Mouse (Mus musculus): ENCODE results near the gene Eif4b. TPM values are rescaled to one million over a fixed set of nuclear protein-coding genes. Genes with fewer than 3 reads are reported as not detected.
"Not testable (repeated sequence)": the region's sequence is repeated elsewhere in the genome, so short reads cannot be mapped to it uniquely, and the experiment has no call there.

Eif4b gene
- polyA plus RNA-seq, 1 experiment, result 100 TPM

GRCm38 (mm10) chr15:102074070-102074731 is 628 bp downstream of the Eif4b start:
- TF ChIP-seq POLR2A (IDR thresholded peaks at IDR 0.05; ENCODE audit: extremely low read depth, insufficient read depth, low read length) (no peak), CTCF (IDR thresholded peaks at IDR 0.05; ENCODE audit: extremely low read depth, insufficient read depth, low read length) (no peak)
- Histone ChIP-seq H3K4me1 (ENCODE audit: control insufficient read depth, insufficient read depth, low read length) (peaks cover 1% of the 10 kb centered on the region; the same call in 1 of the 2 replicates), H3K27ac (ENCODE audit: insufficient read depth, low read length) (peak overlapping the region; percentile 75), H3K4me3 (ENCODE audit: insufficient read depth, low read length) (peak overlapping the region; percentile 89)

- Histone ChIP-seq H3K27ac (ENCODE audit: insufficient read depth, low read length) (no peak overlapping the region), H3K4me1 (ENCODE audit: control insufficient read depth, insufficient read depth, low read length) (peaks cover 1% of the 10 kb centered on the region; the same call in 1 of the 2 replicates), H3K4me3 (ENCODE audit: insufficient read depth, low read length) (peak overlapping the region; percentile 89; the same call in 1 of the 2 replicates)
- TF ChIP-seq CTCF (IDR thresholded peaks at IDR 0.05; ENCODE audit: extremely low read depth, insufficient read depth, low read length), result no peak
- TF ChIP-seq POLR2A (IDR thresholded peaks at IDR 0.05; ENCODE audit: extremely low read depth, insufficient read depth, low read length), result no peak
These were observed 1.5 kb downstream of the Eif4b start for GRCm38 (mm10) chr15:102074876-102075585.

- H3K4me3 ChIP-seq (ENCODE audit: insufficient read depth, low read length), result no peak overlapping the region
- peaks cover 1% of the 10 kb centered on the region; the same call in 1 of the 2 replicates for H3K4me1 ChIP-seq (ENCODE audit: control insufficient read depth, insufficient read depth, low read length)
- TF ChIP-seq CTCF (IDR thresholded peaks at IDR 0.05; ENCODE audit: extremely low read depth, insufficient read depth, low read length), result no peak
- TF ChIP-seq POLR2A (IDR thresholded peaks at IDR 0.05; ENCODE audit: extremely low read depth, insufficient read depth, low read length), result no peak
- no peak overlapping the region for H3K27ac ChIP-seq (ENCODE audit: insufficient read depth, low read length)
These were observed 3.6 kb downstream of the Eif4b start for GRCm38 (mm10) chr15:102077111-102077677.

GRCm38 (mm10) chr15:102079221-102079620 is 5.6 kb downstream of the Eif4b start:
- Histone ChIP-seq H3K4me3 (ENCODE audit: insufficient read depth, low read length) (no peak overlapping the region), H3K27ac (ENCODE audit: insufficient read depth, low read length) (no peak overlapping the region), H3K4me1 (ENCODE audit: control insufficient read depth, insufficient read depth, low read length) (peaks cover 3% of the 10 kb centered on the region)
- TF ChIP-seq POLR2A (IDR thresholded peaks at IDR 0.05; ENCODE audit: extremely low read depth, insufficient read depth, low read length) (no peak), CTCF (IDR thresholded peaks at IDR 0.05; ENCODE audit: extremely low read depth, insufficient read depth, low read length) (no peak)

- H3K4me3 ChIP-seq (ENCODE audit: insufficient read depth, low read length); H3K27ac ChIP-seq (ENCODE audit: insufficient read depth, low read length); H3K4me1 ChIP-seq (ENCODE audit: control insufficient read depth, insufficient read depth, low read length): not testable (repeated sequence)
These were observed 6.4 kb downstream of the Eif4b start for GRCm38 (mm10) chr15:102079924-102080323.

- H3K4me3 ChIP-seq (ENCODE audit: insufficient read depth, low read length), result no peak overlapping the region
- H3K4me1 ChIP-seq (ENCODE audit: control insufficient read depth, insufficient read depth, low read length), result peaks cover 2% of the 10 kb centered on the region
- no peak overlapping the region for H3K27ac ChIP-seq (ENCODE audit: insufficient read depth, low read length)
- TF ChIP-seq CTCF (IDR thresholded peaks at IDR 0.05; ENCODE audit: extremely low read depth, insufficient read depth, low read length), result no peak
- no peak for TF ChIP-seq POLR2A (IDR thresholded peaks at IDR 0.05; ENCODE audit: extremely low read depth, insufficient read depth, low read length)
These were observed 6.9 kb downstream of the Eif4b start for GRCm38 (mm10) chr15:102080429-102080828.

GRCm38 (mm10) chr15:102082148-102082547 is 8.6 kb downstream of the Eif4b start:
- Histone ChIP-seq H3K4me3 (ENCODE audit: insufficient read depth, low read length) (no peak overlapping the region), H3K27ac (ENCODE audit: insufficient read depth, low read length) (no peak overlapping the region), H3K4me1 (ENCODE audit: control insufficient read depth, insufficient read depth, low read length) (peaks cover 2% of the 10 kb centered on the region)
- TF ChIP-seq CTCF (IDR thresholded peaks at IDR 0.05; ENCODE audit: extremely low read depth, insufficient read depth, low read length) (no peak), POLR2A (IDR thresholded peaks at IDR 0.05; ENCODE audit: extremely low read depth, insufficient read depth, low read length) (no peak)

GRCm38 (mm10) chr15:102083028-102083427 is 9.5 kb downstream of the Eif4b start:
- no peak overlapping the region for H3K4me3 ChIP-seq (ENCODE audit: insufficient read depth, low read length)
- no peak overlapping the region for H3K27ac ChIP-seq (ENCODE audit: insufficient read depth, low read length)
- peaks cover 2% of the 10 kb centered on the region for H3K4me1 ChIP-seq (ENCODE audit: control insufficient read depth, insufficient read depth, low read length)
- TF ChIP-seq CTCF (IDR thresholded peaks at IDR 0.05; ENCODE audit: extremely low read depth, insufficient read depth, low read length) (no peak), POLR2A (IDR thresholded peaks at IDR 0.05; ENCODE audit: extremely low read depth, insufficient read depth, low read length) (no peak)

- no peak for TF ChIP-seq POLR2A (IDR thresholded peaks at IDR 0.05; ENCODE audit: extremely low read depth, insufficient read depth, low read length)
- TF ChIP-seq CTCF (IDR thresholded peaks at IDR 0.05; ENCODE audit: extremely low read depth, insufficient read depth, low read length), result no peak
- Histone ChIP-seq H3K4me1 (ENCODE audit: control insufficient read depth, insufficient read depth, low read length) (no peaks in the 10 kb centered on the region), H3K4me3 (ENCODE audit: insufficient read depth, low read length) (no peak overlapping the region), H3K27ac (ENCODE audit: insufficient read depth, low read length) (no peak overlapping the region)
These were observed 16.5 kb downstream of the Eif4b start for GRCm38 (mm10) chr15:102089914-102090585.

All from cortical plate, adult 2 months (tissue).